Mouse (Mus musculus) liver, embryonic 15.5 days (tissue): Measurements from ENCODE around the gene Naa50. TPM values are rescaled to one million over a fixed set of nuclear protein-coding genes. Genes with fewer than 3 reads are reported as not detected.
A peak's percentile ranks its signal among the peaks of the same experiment; 100 is the strongest.

ENCODE experiments used
- ATAC-seq: fragments of 200-750 bp; cut with Nextera tagmentation; 2 replicates; pipeline ENCODE4 v1.8.0; 2017; ENCODE audit warnings: moderate number of reproducible peaks, mild to moderate bottlenecking, moderate library complexity; ENCODE audit not compliant: insufficient read depth
- H3K27ac ChIP-seq: fragments of 300-500 bp; sonication (generic); replicated peaks from 2 replicates; pipeline ENCODE4 v1.5.1; 2015; ENCODE audit warnings: mild to moderate bottlenecking, inconsistent platforms
- H3K27me3 ChIP-seq: fragments of 300-500 bp; sonication (generic); 2 replicates; pipeline ENCODE4 v1.6.1; 2015; ENCODE audit warnings: mild to moderate bottlenecking, inconsistent platforms
- H3K36me3 ChIP-seq: fragments of 300-500 bp; sonication (generic); replicated peaks from 2 replicates; pipeline ENCODE4 v1.6.1; 2015; ENCODE audit warnings: moderate library complexity, mild to moderate bottlenecking, inconsistent platforms
- H3K4me1 ChIP-seq: fragments of 300-500 bp; sonication (generic); replicated peaks from 2 replicates; pipeline ENCODE4 v1.6.1; 2015; ENCODE audit warnings: inconsistent platforms
- H3K4me2 ChIP-seq: fragments of 300-500 bp; sonication (generic); 2 replicates; pipeline ENCODE4 v1.6.1; 2015; ENCODE audit warnings: moderate library complexity, mild to moderate bottlenecking, inconsistent platforms
- H3K4me3 ChIP-seq: fragments of 300-500 bp; sonication (generic); replicated peaks from 2 replicates; pipeline ENCODE4 v1.5.1; 2015; ENCODE audit warnings: mild to moderate bottlenecking, inconsistent platforms
- H3K9ac ChIP-seq: fragments of 300-500 bp; sonication (generic); 2 replicates; pipeline ENCODE4 v1.6.1; 2015; ENCODE audit warnings: moderate library complexity, mild to moderate bottlenecking, inconsistent platforms
- H3K9me3 ChIP-seq: fragments of 300-500 bp; sonication (generic); replicated peaks from 2 replicates; pipeline ENCODE4 v1.6.1; 2016; ENCODE audit warnings: inconsistent platforms
- WGBS: fragments of 180-500 bp; shearing (Covaris S2); methylation state at CpG from one replicate; pipeline ENCODE4 v1.1.7; 2015; ENCODE audit warnings: mixed read lengths; ENCODE audit not compliant: insufficient replicate concordance; 5-methylcytosine and 5-hydroxymethylcytosine counted together
- polyA plus RNA-seq: library from polyadenylated mRNA; unstranded; fragments of >200 nt; fragmentation: Nextera tagmentation; extraction: Ambion mirVana; gene quantifications from 2 replicates; pipeline ENCODE4 v1.2.1, GENCODE M21; 2015

The Naa50 gene
- polyA plus RNA-seq, 1 experiment from 2014 or later = 65.8 TPM

DNA sequence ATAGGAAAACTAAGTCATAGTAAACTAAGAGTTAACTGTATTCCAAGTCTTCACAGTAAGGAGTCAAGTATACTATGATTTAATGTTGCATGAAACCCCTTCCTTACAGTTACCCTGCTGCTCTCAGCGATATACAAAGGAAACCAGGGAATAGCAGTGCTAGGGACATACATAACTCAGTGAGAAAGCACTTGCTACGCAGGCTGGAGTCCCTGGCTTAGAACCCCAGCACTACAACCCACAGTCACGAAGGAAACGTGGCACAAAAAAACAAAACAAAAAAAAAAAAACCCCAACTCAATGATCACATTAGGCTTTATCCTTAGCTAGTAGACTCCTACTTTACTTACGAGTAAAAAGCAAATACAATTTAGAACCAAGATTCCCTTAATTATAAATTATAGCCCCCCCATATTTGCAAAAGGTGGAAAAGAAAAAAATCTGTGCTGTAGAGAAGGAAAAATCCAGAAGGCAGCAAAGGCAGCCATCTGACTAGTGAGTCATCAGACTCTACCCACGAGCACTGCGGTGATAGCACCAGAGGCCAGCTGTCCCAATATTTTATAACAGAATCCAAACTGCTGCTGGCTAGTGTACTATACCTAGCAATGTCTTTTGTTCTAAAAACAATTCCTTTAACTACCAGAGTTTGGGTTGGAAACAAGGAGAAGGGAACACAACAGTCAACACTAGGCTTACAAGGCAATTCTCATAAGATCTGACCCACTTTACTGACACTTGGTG, 16.5 kb upstream of the Naa50 start:
- H3K4me1 ChIP-seq = no peaks in the 10 kb centered on the region; the same call in 1 of the 2 replicates
- no peak overlapping the region for H3K27ac ChIP-seq
- H3K4me2 ChIP-seq = no peak overlapping the region
- no peak overlapping the region for H3K9ac ChIP-seq
- 71% methylated on average over 7 of the region's 7 CpGs for WGBS
- H3K9me3 ChIP-seq = no peaks in the 10 kb centered on the region
- H3K36me3 ChIP-seq = no peaks in the 10 kb centered on the region
- ATAC-seq = no peak
- no peaks in the 10 kb centered on the region for H3K27me3 ChIP-seq
- H3K4me3 ChIP-seq = no peak overlapping the region

DNA sequence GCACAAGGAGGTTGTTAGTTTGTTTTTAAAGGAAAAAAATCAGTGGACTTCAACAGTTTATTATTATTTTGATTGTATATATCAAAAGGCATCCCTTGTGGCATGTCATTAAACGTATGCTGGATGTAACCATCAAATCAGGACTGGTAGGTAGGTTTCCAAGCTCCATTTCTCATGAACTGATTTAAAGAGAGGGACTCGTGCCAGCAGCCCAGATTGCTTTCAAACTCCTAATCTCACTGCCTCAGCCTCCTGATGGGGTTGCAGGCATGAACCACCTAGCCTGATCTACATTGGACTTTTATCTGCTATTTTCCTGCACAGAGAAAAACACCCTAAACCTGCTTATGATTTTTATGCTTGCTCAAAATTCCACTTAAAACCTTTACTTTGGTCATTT, 15.8 kb upstream of the Naa50 start:
- H3K27me3 ChIP-seq = no peaks in the 10 kb centered on the region
- H3K9ac ChIP-seq = no peak overlapping the region
- no peak for ATAC-seq
- WGBS = 37% methylated on average over 2 of the region's 2 CpGs
- no peaks in the 10 kb centered on the region for H3K9me3 ChIP-seq
- no peak overlapping the region for H3K4me2 ChIP-seq
- H3K4me3 ChIP-seq = no peak overlapping the region
- H3K4me1 ChIP-seq = no peaks in the 10 kb centered on the region; the same call in 1 of the 2 replicates
- no peak overlapping the region for H3K27ac ChIP-seq
- no peaks in the 10 kb centered on the region for H3K36me3 ChIP-seq

DNA sequence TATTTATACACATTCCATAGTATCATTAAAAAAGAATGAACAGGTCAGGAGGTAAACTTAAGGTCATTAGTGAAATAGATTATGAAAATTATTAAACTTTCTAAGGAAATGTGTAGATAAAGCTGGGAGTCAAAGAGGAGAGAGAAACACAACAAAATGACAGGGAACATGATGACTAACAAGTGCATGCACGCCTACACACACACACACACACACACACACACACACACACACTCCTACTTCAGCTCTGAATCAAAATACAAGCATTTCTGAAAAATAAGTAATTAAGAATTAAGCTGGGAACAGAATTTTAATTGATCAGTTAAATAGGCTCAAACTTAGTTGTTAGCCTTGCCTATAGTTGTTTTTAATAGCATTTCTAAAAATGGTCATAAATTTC, 14.9 kb upstream of the Naa50 start:
- Histone ChIP-seq H3K9me3 (no peaks in the 10 kb centered on the region), H3K36me3 (no peaks in the 10 kb centered on the region), H3K4me3 (no peak overlapping the region), H3K27ac (no peak overlapping the region), H3K9ac (no peak overlapping the region), H3K27me3 (no peaks in the 10 kb centered on the region), H3K4me2 (no peak overlapping the region), H3K4me1 (no peaks in the 10 kb centered on the region)
- no peak for ATAC-seq
- 79% methylated on average over 1 of the region's 1 CpGs for WGBS

DNA sequence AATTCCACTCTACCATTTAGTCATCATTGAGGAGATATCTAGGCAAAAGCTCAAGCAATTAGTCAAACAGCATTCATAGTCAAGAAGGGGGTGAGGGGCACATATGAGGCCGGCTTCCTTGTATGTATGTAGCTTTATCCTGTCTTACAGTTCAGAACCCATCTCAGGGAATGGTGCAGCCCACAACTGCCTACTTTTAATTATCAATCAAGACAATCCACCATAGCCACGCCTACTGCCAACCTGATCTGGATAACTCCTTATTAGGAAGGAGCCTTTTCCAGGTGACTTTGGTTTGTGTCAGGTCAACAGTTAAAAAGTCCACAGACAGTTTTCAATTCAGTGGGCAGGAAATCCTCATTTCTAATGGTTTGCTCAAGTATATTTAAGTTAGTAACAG, 14.2 kb upstream of the Naa50 start:
- H3K27me3 ChIP-seq = no peaks in the 10 kb centered on the region
- H3K4me1 ChIP-seq = no peaks in the 10 kb centered on the region
- no peaks in the 10 kb centered on the region for H3K36me3 ChIP-seq
- no peaks in the 10 kb centered on the region for H3K9me3 ChIP-seq
- no peak overlapping the region for H3K27ac ChIP-seq
- no peak overlapping the region for H3K4me3 ChIP-seq
- ATAC-seq = no peak
- 65% methylated on average over 2 of the region's 2 CpGs for WGBS
- no peak overlapping the region for H3K4me2 ChIP-seq
- H3K9ac ChIP-seq = no peak overlapping the region

DNA sequence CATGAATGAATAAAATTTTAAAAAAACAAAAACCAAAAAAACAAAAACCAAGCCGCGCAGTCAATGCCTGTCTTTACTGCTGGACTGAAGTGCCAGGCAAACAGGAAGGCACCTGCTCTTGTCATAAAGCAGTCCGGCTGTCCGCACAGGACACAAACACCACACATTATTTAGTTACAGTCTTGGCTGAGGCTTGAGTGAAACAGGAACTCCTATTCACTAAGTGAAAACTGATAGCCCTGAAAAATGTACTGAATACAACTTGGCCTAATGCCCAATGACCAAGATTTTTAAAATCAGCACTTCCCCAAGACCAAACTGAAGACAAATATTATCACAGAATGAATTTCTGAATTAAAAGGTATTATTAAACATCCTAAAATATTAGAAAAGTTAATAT, 13.2 kb upstream of the Naa50 start:
- H3K36me3 ChIP-seq = no peaks in the 10 kb centered on the region
- no peak overlapping the region for H3K4me3 ChIP-seq
- H3K9ac ChIP-seq = no peak overlapping the region
- no peak overlapping the region for H3K4me2 ChIP-seq
- no peak for ATAC-seq
- H3K27ac ChIP-seq = no peak overlapping the region
- no peaks in the 10 kb centered on the region for H3K4me1 ChIP-seq
- WGBS = 88% methylated on average over 4 of the region's 4 CpGs
- no peaks in the 10 kb centered on the region for H3K9me3 ChIP-seq
- no peaks in the 10 kb centered on the region for H3K27me3 ChIP-seq

DNA sequence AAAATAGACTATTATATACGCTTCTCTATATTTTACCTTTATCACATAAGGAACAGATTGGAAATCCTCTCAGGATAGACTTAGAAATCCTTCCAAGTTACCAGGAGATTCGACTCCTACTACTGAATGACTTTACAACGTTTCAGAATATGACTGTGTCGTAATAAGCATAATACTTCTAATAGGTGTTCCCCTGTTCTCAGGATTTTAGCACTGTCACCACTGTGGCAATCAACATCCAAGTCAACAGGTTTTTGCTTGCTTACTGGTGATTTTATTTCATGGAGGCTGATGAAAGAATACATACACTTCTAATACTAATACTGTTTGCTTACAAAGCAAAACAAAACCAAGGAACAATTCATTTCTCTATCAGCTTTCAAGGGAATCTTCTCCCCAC, 7.3 kb upstream of the Naa50 start:
- ATAC-seq = no peak
- Histone ChIP-seq H3K4me1 (peaks cover 9% of the 10 kb centered on the region; the same call in 1 of the 2 replicates), H3K9me3 (no peaks in the 10 kb centered on the region), H3K27me3 (no peaks in the 10 kb centered on the region), H3K9ac (no peak overlapping the region), H3K27ac (no peak overlapping the region), H3K4me2 (no peak overlapping the region), H3K4me3 (no peak overlapping the region), H3K36me3 (no peaks in the 10 kb centered on the region)
- 65% methylated on average over 4 of the region's 4 CpGs for WGBS

DNA sequence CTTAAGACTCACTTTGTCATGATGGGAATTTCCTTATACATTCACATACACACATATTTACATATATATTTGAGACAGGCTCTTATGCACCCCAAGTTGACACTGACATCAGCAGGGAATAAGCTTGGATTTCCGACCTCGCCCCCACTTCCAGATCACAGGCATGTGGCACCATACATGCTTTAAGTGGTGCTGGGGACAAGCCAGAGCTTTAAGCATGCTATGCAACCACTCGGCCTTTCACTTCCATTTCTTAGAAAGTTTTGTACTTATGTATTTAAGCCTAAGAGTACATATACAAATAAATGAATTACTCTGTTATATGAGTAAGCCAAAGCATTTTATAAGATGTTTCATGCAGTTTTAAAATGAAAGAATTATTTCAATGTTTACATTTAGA, 6.4 kb upstream of the Naa50 start:
- no peak for ATAC-seq
- peaks cover 17% of the 10 kb centered on the region for H3K4me1 ChIP-seq
- H3K36me3 ChIP-seq = no peaks in the 10 kb centered on the region
- H3K4me3 ChIP-seq = no peak overlapping the region
- no peaks in the 10 kb centered on the region for H3K27me3 ChIP-seq
- H3K9ac ChIP-seq = no peak overlapping the region
- no peak overlapping the region for H3K4me2 ChIP-seq
- H3K27ac ChIP-seq = no peak overlapping the region
- 71% methylated on average over 3 of the region's 3 CpGs for WGBS
- H3K9me3 ChIP-seq = no peaks in the 10 kb centered on the region

DNA sequence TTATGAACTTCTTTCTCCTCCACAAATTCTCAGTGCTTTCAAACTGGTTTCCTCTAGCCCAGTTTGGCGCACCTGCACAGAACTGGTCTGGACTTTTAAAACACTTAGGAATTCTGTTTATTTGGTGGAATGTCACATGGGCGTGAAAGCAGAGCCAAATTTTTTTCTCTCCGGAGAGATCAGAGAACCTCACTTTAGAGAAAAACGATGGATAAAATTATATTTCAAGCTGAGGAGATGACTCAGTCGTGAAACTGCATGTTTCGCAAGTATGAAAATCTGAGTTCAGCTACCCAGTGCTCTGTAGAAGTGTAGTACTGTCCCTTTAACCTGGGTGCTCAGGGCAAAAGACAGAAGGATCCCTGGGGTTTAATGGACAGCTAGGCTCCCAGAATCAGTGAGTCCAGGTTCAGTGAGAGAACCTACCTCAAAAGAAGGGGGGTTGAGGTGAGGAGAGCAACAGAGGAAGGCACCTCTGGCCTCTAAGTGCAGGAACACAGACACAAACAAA, 3.1 kb upstream of the Naa50 start:
- 67% methylated on average over 6 of the region's 6 CpGs for WGBS
- Histone ChIP-seq H3K9ac (no peak overlapping the region), H3K9me3 (no peaks in the 10 kb centered on the region), H3K27me3 (no peaks in the 10 kb centered on the region), H3K4me2 (0 out of 2 replicates have a peak overlapping the region, but pooled peaks have one; percentile 3), H3K36me3 (no peaks in the 10 kb centered on the region), H3K4me1 (peaks cover 26% of the 10 kb centered on the region), H3K27ac (no peak overlapping the region), H3K4me3 (no peak overlapping the region)
- ATAC-seq = no peak

DNA sequence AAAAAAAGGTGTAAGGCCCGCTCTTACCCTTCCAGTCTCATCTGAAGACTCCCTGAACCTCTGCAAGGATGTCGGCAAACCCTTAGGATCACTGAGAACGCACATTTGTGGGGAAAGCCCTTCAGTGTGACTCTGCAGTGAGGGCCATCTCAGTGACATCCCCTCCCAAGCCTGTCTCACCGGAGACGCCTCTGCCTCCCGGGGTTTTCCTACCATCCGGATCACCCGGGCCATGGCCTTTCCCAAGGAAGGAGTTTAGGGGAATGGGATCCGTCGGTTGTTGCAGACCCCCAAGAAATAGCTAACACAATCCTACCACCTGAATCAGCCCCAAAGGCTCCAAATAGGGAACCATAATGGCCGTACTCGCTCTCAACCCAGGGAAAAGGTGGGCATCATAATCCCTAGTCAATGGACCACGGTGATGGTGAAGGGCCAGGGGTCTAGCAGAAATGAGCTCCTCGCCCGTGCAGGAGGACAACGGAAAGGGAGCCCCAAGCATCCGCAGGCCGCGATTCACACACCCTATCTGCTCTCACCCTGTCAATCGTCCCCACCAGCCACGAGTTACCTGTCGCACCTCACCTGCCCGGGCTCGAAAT, 1.2 kb upstream of the Naa50 start:
- Histone ChIP-seq H3K4me3 (peak overlapping the region; percentile 77), H3K27ac (peak overlapping the region; percentile 99), H3K36me3 (no peaks in the 10 kb centered on the region), H3K9ac (peak overlapping the region; percentile 77), H3K9me3 (no peaks in the 10 kb centered on the region), H3K4me2 (peak overlapping the region; percentile 96), H3K4me1 (peaks cover 36% of the 10 kb centered on the region), H3K27me3 (no peaks in the 10 kb centered on the region)
- 2% methylated on average over 24 of the region's 24 CpGs for WGBS
- no peak for ATAC-seq

DNA sequence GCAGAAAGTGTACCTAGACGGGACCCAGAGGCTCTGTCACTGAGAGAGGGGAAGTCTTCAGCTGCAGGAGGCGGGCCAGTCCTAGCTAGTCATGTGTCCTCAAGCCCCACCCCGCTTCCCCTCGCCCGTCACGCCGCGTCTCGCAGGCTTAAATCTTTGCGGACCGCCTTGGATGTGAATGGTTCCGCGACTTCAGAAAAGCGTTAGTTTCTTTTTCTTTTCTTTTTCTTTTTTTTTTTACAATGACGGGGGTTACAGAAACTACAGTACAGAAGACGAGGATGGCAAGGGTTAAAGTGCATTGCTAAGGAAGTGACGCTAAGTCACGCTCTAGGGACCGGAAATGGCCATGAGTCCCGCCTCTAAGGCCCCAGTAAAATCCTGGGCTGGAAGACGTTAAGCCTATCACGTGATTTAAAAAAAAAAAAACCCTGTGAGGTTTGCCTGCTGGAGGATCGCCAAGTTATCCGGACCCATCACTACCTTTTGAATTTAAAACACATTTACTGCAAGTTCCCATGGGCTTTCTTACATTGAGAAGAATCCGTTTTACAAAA, 573 bp upstream of the Naa50 start:
- H3K36me3 ChIP-seq = no peaks in the 10 kb centered on the region
- peak overlapping the region; percentile 77 for H3K4me3 ChIP-seq
- H3K4me2 ChIP-seq = peak overlapping the region; percentile 96
- peak overlapping the region; percentile 77 for H3K9ac ChIP-seq
- peaks cover 40% of the 10 kb centered on the region for H3K4me1 ChIP-seq
- H3K27me3 ChIP-seq = no peaks in the 10 kb centered on the region
- H3K27ac ChIP-seq = peak overlapping the region; percentile 99
- WGBS = under 1% methylated on average over 25 of the region's 25 CpGs
- no peaks in the 10 kb centered on the region for H3K9me3 ChIP-seq
- peak; percentile 83 for ATAC-seq

DNA sequence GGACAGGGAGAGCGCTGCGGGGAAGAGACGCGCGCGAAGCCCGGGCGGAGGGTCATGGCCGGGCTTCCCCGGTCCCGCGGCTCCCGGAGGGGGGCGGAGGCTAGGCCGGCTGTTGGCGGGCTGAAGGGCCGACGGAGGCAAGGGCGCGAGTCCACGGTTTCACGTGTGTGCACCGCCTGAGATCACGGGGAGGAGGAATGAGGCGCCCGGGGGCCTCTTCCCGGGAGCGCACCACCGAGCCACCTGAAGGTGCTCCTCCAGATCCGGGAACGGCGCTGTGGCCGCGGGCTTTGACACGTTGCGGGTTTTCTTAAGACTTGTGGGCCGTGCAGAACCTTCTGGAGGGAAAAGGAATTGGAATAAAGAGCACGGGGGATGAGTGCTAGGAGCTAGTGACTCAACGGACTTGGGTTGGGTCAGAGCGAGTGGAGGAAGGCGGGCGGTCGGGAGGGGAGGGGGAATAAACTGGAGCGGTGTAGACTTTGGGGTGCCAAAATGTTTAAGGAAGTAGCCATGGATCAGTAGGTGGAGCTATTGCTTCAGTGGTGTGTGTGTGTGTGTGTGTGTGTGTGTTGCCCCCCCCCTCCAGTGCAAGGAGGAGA, 657 bp downstream of the Naa50 start:
- Histone ChIP-seq H3K36me3 (no peaks in the 10 kb centered on the region), H3K27me3 (no peaks in the 10 kb centered on the region), H3K9me3 (no peaks in the 10 kb centered on the region), H3K9ac (peak overlapping the region; percentile 77), H3K4me3 (peak overlapping the region; percentile 77), H3K27ac (peak overlapping the region; percentile 99), H3K4me2 (peak overlapping the region; percentile 96), H3K4me1 (peaks cover 44% of the 10 kb centered on the region)
- ATAC-seq = peak; percentile 69
- under 1% methylated on average over 44 of the region's 44 CpGs for WGBS
